Mouse (Mus musculus): ENCODE data around the gene Dhdh.
A peak's percentile ranks its signal among the peaks of the same experiment; 100 is the strongest.
"Not testable (repeated sequence)": the region's sequence is repeated elsewhere in the genome, so short reads cannot be mapped to it uniquely, and the experiment has no call there.

The Dhdh gene

GRCm38 (mm10) chr7:45467090-45467670, 21.4 kb downstream of the Dhdh start:
- no peak for DNase-seq (ENCODE audit: low read depth, low spot score)
- Histone ChIP-seq H3K27me3 (ENCODE audit: control insufficient read depth, insufficient read depth, low read length, poor library complexity, severe bottlenecking) (no peaks in the 10 kb centered on the region), H3K36me3 (ENCODE audit: control insufficient read depth, insufficient read depth, low read length, poor library complexity, severe bottlenecking) (peaks cover 1% of the 10 kb centered on the region; the same call in 1 of the 2 replicates)

GRCm38 (mm10) chr7:45466283-45467089, 22.1 kb downstream of the Dhdh start, which contains the start of gene Bax:
Gene Bax (minus strand): TSS chr7:45466898.
- Histone ChIP-seq H3K27me3 (ENCODE audit: control insufficient read depth, insufficient read depth, low read length, poor library complexity, severe bottlenecking) (no peaks in the 10 kb centered on the region), H3K36me3 (ENCODE audit: control insufficient read depth, insufficient read depth, low read length, poor library complexity, severe bottlenecking) (peaks cover 1% of the 10 kb centered on the region; the same call in 1 of the 2 replicates)
- DNase-seq (ENCODE audit: low read depth, low spot score), result peak; percentile 97

GRCm38 (mm10) chr7:45465549-45465948, 23.1 kb downstream of the Dhdh start:
- no peaks in the 10 kb centered on the region for H3K27me3 ChIP-seq (ENCODE audit: control insufficient read depth, insufficient read depth, low read length, poor library complexity, severe bottlenecking)
- peaks cover 1% of the 10 kb centered on the region; the same call in 1 of the 2 replicates for H3K36me3 ChIP-seq (ENCODE audit: control insufficient read depth, insufficient read depth, low read length, poor library complexity, severe bottlenecking)
- no peak for DNase-seq (ENCODE audit: low read depth, low spot score)

GRCm38 (mm10) chr7:45465112-45465511, 23.5 kb downstream of the Dhdh start:
- H3K27me3 ChIP-seq (ENCODE audit: control insufficient read depth, insufficient read depth, low read length, poor library complexity, severe bottlenecking), result no peaks in the 10 kb centered on the region
- no peak for DNase-seq (ENCODE audit: low read depth, low spot score)
- peaks cover 1% of the 10 kb centered on the region; the same call in 1 of the 2 replicates for H3K36me3 ChIP-seq (ENCODE audit: control insufficient read depth, insufficient read depth, low read length, poor library complexity, severe bottlenecking)

- peaks cover 1% of the 10 kb centered on the region; the same call in 1 of the 2 replicates for H3K36me3 ChIP-seq (ENCODE audit: control insufficient read depth, insufficient read depth, low read length, poor library complexity, severe bottlenecking)
- H3K27me3 ChIP-seq (ENCODE audit: control insufficient read depth, insufficient read depth, low read length, poor library complexity, severe bottlenecking), result no peaks in the 10 kb centered on the region
- no peak for DNase-seq (ENCODE audit: low read depth, low spot score)
Measured at GRCm38 (mm10) chr7:45463987-45464778, 24.4 kb downstream of the Dhdh start.

- not testable (repeated sequence) for DNase-seq (ENCODE audit: low read depth, low spot score); H3K36me3 ChIP-seq (ENCODE audit: control insufficient read depth, insufficient read depth, low read length, poor library complexity, severe bottlenecking); H3K27me3 ChIP-seq (ENCODE audit: control insufficient read depth, insufficient read depth, low read length, poor library complexity, severe bottlenecking)
Measured at GRCm38 (mm10) chr7:45462868-45463267, 25.7 kb downstream of the Dhdh start.

- no peak for DNase-seq (ENCODE audit: low read depth, low spot score)
- Histone ChIP-seq H3K27me3 (ENCODE audit: control insufficient read depth, insufficient read depth, low read length, poor library complexity, severe bottlenecking) (no peaks in the 10 kb centered on the region), H3K36me3 (ENCODE audit: control insufficient read depth, insufficient read depth, low read length, poor library complexity, severe bottlenecking) (peaks cover 9% of the 10 kb centered on the region)
Measured at GRCm38 (mm10) chr7:45462325-45462724, 26.3 kb downstream of the Dhdh start.

- no peak for DNase-seq (ENCODE audit: low read depth, low spot score)
- no peaks in the 10 kb centered on the region for H3K27me3 ChIP-seq (ENCODE audit: control insufficient read depth, insufficient read depth, low read length, poor library complexity, severe bottlenecking)
Measured at GRCm38 (mm10) chr7:45461781-45462180, 26.8 kb downstream of the Dhdh start.

GRCm38 (mm10) chr7:45461326-45461725, 27.3 kb downstream of the Dhdh start:
- peaks cover 11% of the 10 kb centered on the region for H3K36me3 ChIP-seq (ENCODE audit: control insufficient read depth, insufficient read depth, low read length, poor library complexity, severe bottlenecking)
- DNase-seq (ENCODE audit: low read depth, low spot score), result no peak
- H3K27me3 ChIP-seq (ENCODE audit: control insufficient read depth, insufficient read depth, low read length, poor library complexity, severe bottlenecking), result no peaks in the 10 kb centered on the region

More at GRCm38 (mm10) chr7:45461781-45462180, 26.8 kb downstream of the Dhdh start:
- peaks cover 11% of the 10 kb centered on the region for H3K36me3 ChIP-seq (ENCODE audit: control insufficient read depth, insufficient read depth, low read length, poor library complexity, severe bottlenecking)

- peaks cover 11% of the 10 kb centered on the region for H3K36me3 ChIP-seq (ENCODE audit: control insufficient read depth, insufficient read depth, low read length, poor library complexity, severe bottlenecking)
- no peak for DNase-seq (ENCODE audit: low read depth, low spot score)
- no peaks in the 10 kb centered on the region for H3K27me3 ChIP-seq (ENCODE audit: control insufficient read depth, insufficient read depth, low read length, poor library complexity, severe bottlenecking)
Measured at GRCm38 (mm10) chr7:45460860-45461314, 27.7 kb downstream of the Dhdh start.

- DNase-seq (ENCODE audit: low read depth, low spot score), result no peak
- Histone ChIP-seq H3K36me3 (ENCODE audit: control insufficient read depth, insufficient read depth, low read length, poor library complexity, severe bottlenecking) (peaks cover 11% of the 10 kb centered on the region), H3K27me3 (ENCODE audit: control insufficient read depth, insufficient read depth, low read length, poor library complexity, severe bottlenecking) (no peaks in the 10 kb centered on the region)
Measured at GRCm38 (mm10) chr7:45460377-45460776, 28.2 kb downstream of the Dhdh start.

GRCm38 (mm10) chr7:45459564-45460140, 29.0 kb downstream of the Dhdh start, which contains the start of gene Ftl1:
Gene Ftl1 (minus strand): TSS chr7:45459884.
- DNase-seq (ENCODE audit: low read depth, low spot score), result peak; percentile 99
- H3K36me3 ChIP-seq (ENCODE audit: control insufficient read depth, insufficient read depth, low read length, poor library complexity, severe bottlenecking); H3K27me3 ChIP-seq (ENCODE audit: control insufficient read depth, insufficient read depth, low read length, poor library complexity, severe bottlenecking): not testable (repeated sequence)

- Histone ChIP-seq H3K27me3 (ENCODE audit: control insufficient read depth, insufficient read depth, low read length, poor library complexity, severe bottlenecking) (no peaks in the 10 kb centered on the region), H3K36me3 (ENCODE audit: control insufficient read depth, insufficient read depth, low read length, poor library complexity, severe bottlenecking) (peaks cover 10% of the 10 kb centered on the region)
- peak; percentile 81 for DNase-seq (ENCODE audit: low read depth, low spot score)
Measured at GRCm38 (mm10) chr7:45458748-45459563, 29.6 kb downstream of the Dhdh start.
